Mouse (Mus musculus): ENCODE measurements around the gene Imp3. TPM values are rescaled to one million over a fixed set of nuclear protein-coding genes. Genes with fewer than 3 reads are reported as not detected.

Imp3 gene
- total and polyA plus RNA-seq, 3 experiments: 154 to 160 TPM; not detected in 1

- no peaks in the 10 kb centered on the region for H3K27me3 ChIP-seq (ENCODE audit: control insufficient read depth in 1 of 2, insufficient read depth in 2 of 2, low read length in 2 of 2)
These were observed 40.5 kb upstream of the Imp3 start for GRCm38 (mm10) chr9:56896779-56897178.

GRCm38 (mm10) chr9:56899409-56899808 is 37.9 kb upstream of the Imp3 start:
- Histone ChIP-seq H3K27me3 (ENCODE audit: control insufficient read depth in 1 of 2, insufficient read depth in 2 of 2, low read length in 2 of 2) (no peaks in the 10 kb centered on the region), H3K79me2 (ENCODE audit: control insufficient read depth, insufficient read depth, low read length, poor library complexity) (no peaks in the 10 kb centered on the region), H3K4me3 (ENCODE audit: control insufficient read depth in 1 of 2, insufficient read depth in 1 of 2, low read depth in 2 of 2, low read length in 2 of 2) (no peak overlapping the region), H3K4me1 (ENCODE audit: control insufficient read depth in 1 of 2, insufficient read depth in 2 of 2, low read length in 2 of 2) (peaks cover 9 to 26% of the 10 kb centered on the region in 2 experiments), H3K9ac (ENCODE audit: control insufficient read depth, low read depth, low read length, poor library complexity, severe bottlenecking) (no peak overlapping the region), H3K27ac (ENCODE audit: control insufficient read depth, low read depth, low read length) (no peak overlapping the region; the same call in 1 of the 2 replicates), H3K36me3 (ENCODE audit: control insufficient read depth in 1 of 2, insufficient read depth in 2 of 2, low read length in 2 of 2) (peaks cover 0 to 21% of the 10 kb centered on the region in 2 experiments; a peak in 2 of 4 replicates), H3K9me3 (replicated peaks; ENCODE audit: insufficient read depth, low read length) (no peaks in the 10 kb centered on the region)
- TF ChIP-seq RCOR1 (IDR thresholded peaks at IDR 0.05; ENCODE audit: low read depth, low read length) (no peak), POLR2AphosphoS2 (IDR thresholded peaks at IDR 0.05; ENCODE audit: low read length) (no peak), EP300 (IDR thresholded peaks at IDR 0.05; ENCODE audit: low read depth in 1 of 2, low read length in 2 of 2) (no peak), KAT2A (conservative IDR thresholded peaks at IDR 0.05; ENCODE audit: low read depth, low read length) (no peak), RAD21 (IDR thresholded peaks at IDR 0.05; ENCODE audit: low read depth, low read length) (no peak), MAZ (IDR thresholded peaks at IDR 0.05; ENCODE audit: low read depth, low read length) (no peak), MEF2A (IDR thresholded peaks at IDR 0.05; ENCODE audit: extremely low read depth, insufficient replicate concordance, low read depth, low read length, poor library complexity, severe bottlenecking) (no peak)
- DNase-seq (ENCODE audit: low read depth, low spot score): no peak

More at GRCm38 (mm10) chr9:56896779-56897178, 40.5 kb upstream of the Imp3 start:
- TF ChIP-seq MYC (IDR thresholded peaks at IDR 0.05; ENCODE audit: low read depth, low read length): no peak
- TF ChIP-seq GABPA (IDR thresholded peaks at IDR 0.05; ENCODE audit: low read depth, low read length): no peak
- no peak for TF ChIP-seq E2F4 (IDR thresholded peaks at IDR 0.05; ENCODE audit: borderline replicate concordance, low read depth, low read length)
- no peak for TF ChIP-seq USF1 (IDR thresholded peaks at IDR 0.05; ENCODE audit: low read depth, low read length)
- TF ChIP-seq ZNF384 (IDR thresholded peaks at IDR 0.05; ENCODE audit: low read depth, low read length): no peak
- no peak for TF ChIP-seq MAX (IDR thresholded peaks at IDR 0.05; ENCODE audit: low read length)
- no peak for TF ChIP-seq USF2 (IDR thresholded peaks at IDR 0.05; ENCODE audit: borderline replicate concordance in 1 of 2, insufficient read depth in 1 of 2, low read depth in 1 of 2, low read length in 2 of 2)
- TF ChIP-seq CHD2 (IDR thresholded peaks at IDR 0.05; ENCODE audit: low read length): no peak
- TF ChIP-seq CTCF (IDR thresholded peaks at IDR 0.05 in 2 of 3, conservative IDR thresholded peaks at IDR 0.05 in 1 of 3; ENCODE audit: control insufficient read depth in 1 of 3, insufficient read depth in 1 of 3, low read depth in 2 of 3, low read length in 3 of 3, poor library complexity in 1 of 3, severe bottlenecking in 1 of 3): no peak
- no peak for TF ChIP-seq ETS1 (IDR thresholded peaks at IDR 0.05; ENCODE audit: low read depth, low read length)
- TF ChIP-seq NELFE (IDR thresholded peaks at IDR 0.05; ENCODE audit: low read depth, low read length): no peak
- H3K79me2 ChIP-seq (ENCODE audit: control insufficient read depth, insufficient read depth, low read length, poor library complexity): no peaks in the 10 kb centered on the region
- no peak overlapping the region for H3K4me3 ChIP-seq (ENCODE audit: control insufficient read depth in 1 of 2, insufficient read depth in 1 of 2, low read depth in 2 of 2, low read length in 2 of 2)
- no peak for DNase-seq (ENCODE audit: low read depth, low spot score)
- H3K9ac ChIP-seq (ENCODE audit: control insufficient read depth, low read depth, low read length, poor library complexity, severe bottlenecking): no peak overlapping the region
- peaks cover 0 to 9% of the 10 kb centered on the region in 2 experiments; a peak in 2 of 4 replicates for H3K36me3 ChIP-seq (ENCODE audit: control insufficient read depth in 1 of 2, insufficient read depth in 2 of 2, low read length in 2 of 2)
- no peaks in the 10 kb centered on the region for H3K9me3 ChIP-seq (replicated peaks; ENCODE audit: insufficient read depth, low read length)
- peaks cover 6 to 12% of the 10 kb centered on the region in 2 experiments; a peak in 3 of 4 replicates for H3K4me1 ChIP-seq (ENCODE audit: control insufficient read depth in 1 of 2, insufficient read depth in 2 of 2, low read length in 2 of 2)
- no peak overlapping the region for H3K27ac ChIP-seq (ENCODE audit: control insufficient read depth, low read depth, low read length)
